Mouse (Mus musculus) C2C12 (cell line): ENCODE measurements at regions not wholly inside any gene's neighbourhood (a gene's known extent, or its start where the extent isn't known, plus 50 kb on each side); places are given as distances from the start of the nearest gene placed in this dataset.

ENCODE experiments used
- CEBPB ChIP-seq: IDR thresholded peaks from one replicate; pipeline ENCODE4 v1.6.1; 2011; ENCODE audit warnings: low read depth, mild to moderate bottlenecking, control low read depth, moderate library complexity
- USF1 ChIP-seq: IDR thresholded peaks from one replicate; pipeline ENCODE4 v1.6.1; 2011; ENCODE audit warnings: low read depth, mild to moderate bottlenecking, control low read depth, moderate library complexity

DNA sequence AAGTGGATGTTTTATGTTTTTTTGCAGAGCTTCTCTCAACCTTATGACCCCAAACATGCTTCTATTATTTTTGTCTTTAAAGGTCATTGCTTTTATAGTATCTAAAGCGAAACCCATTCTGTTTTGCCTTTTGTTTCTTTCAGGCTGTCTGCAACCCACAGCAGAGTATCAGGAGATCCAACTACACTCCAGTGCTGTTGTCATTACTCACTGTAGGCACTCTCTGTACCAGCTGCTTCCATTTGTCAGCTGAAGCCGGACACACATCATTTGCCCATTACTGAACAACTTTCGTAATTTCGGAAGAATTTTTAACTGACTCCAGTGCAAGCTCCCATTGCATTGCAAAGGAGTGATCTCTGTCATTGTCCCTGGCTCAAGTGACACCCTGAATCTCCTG lies 1222.1 kb downstream of the Diaph3 start:
- TF ChIP-seq CEBPB: no peak
- TF ChIP-seq USF1: no peak
